Mouse (Mus musculus): ENCODE measurements around the gene Ruvbl1.
A peak's percentile ranks its signal among the peaks of the same experiment; 100 is the strongest.

The Ruvbl1 gene

GRCm38 (mm10) chr6:88465181-88465920, at the start of gene Ruvbl1:
Gene Ruvbl1, plus strand, starts transcription at chr6:88465409.
- DNase-seq (ENCODE audit: low read depth, low spot score), result peak; percentile 86

- DNase-seq (ENCODE audit: low read depth, low spot score), result peak; percentile 19
These were observed 49.0 kb upstream of the Ruvbl1 start for GRCm38 (mm10) chr6:88416130-88416758.

GRCm38 (mm10) chr6:88431202-88431601, 34.0 kb upstream of the Ruvbl1 start:
- DNase-seq (ENCODE audit: low read depth, low spot score), result no peak

GRCm38 (mm10) chr6:88435609-88436008, 29.6 kb upstream of the Ruvbl1 start:
- no peak for DNase-seq (ENCODE audit: low read depth, low spot score)

GRCm38 (mm10) chr6:88439056-88439455, 26.2 kb upstream of the Ruvbl1 start:
- DNase-seq (ENCODE audit: low read depth, low spot score), result no peak

- no peak for DNase-seq (ENCODE audit: low read depth, low spot score)
These were observed 22.7 kb upstream of the Ruvbl1 start for GRCm38 (mm10) chr6:88442551-88442950.

- no peak for DNase-seq (ENCODE audit: low read depth, low spot score)
These were observed 21.8 kb upstream of the Ruvbl1 start for GRCm38 (mm10) chr6:88443446-88443845.

GRCm38 (mm10) chr6:88444076-88444750, 21.0 kb upstream of the Ruvbl1 start:
- DNase-seq (ENCODE audit: low read depth, low spot score), result no peak

GRCm38 (mm10) chr6:88445661-88446060, 19.5 kb upstream of the Ruvbl1 start:
- DNase-seq (ENCODE audit: low read depth, low spot score), result no peak

- DNase-seq (ENCODE audit: low read depth, low spot score), result peak; percentile 65
These were observed 18.9 kb upstream of the Ruvbl1 start, which contains the start of gene Eefsec for GRCm38 (mm10) chr6:88446063-88447002. Gene Eefsec, minus strand, starts transcription at chr6:88446539.

GRCm38 (mm10) chr6:88447454-88447853, 17.8 kb upstream of the Ruvbl1 start:
- no peak for DNase-seq (ENCODE audit: low read depth, low spot score)

GRCm38 (mm10) chr6:88454545-88454944, 10.7 kb upstream of the Ruvbl1 start:
- no peak for DNase-seq (ENCODE audit: low read depth, low spot score)

- DNase-seq (ENCODE audit: low read depth, low spot score), result no peak
These were observed 4.7 kb downstream of the Ruvbl1 start for GRCm38 (mm10) chr6:88469878-88470277.

GRCm38 (mm10) chr6:88480421-88480820, 15.2 kb downstream of the Ruvbl1 start:
- no peak for DNase-seq (ENCODE audit: low read depth, low spot score)

GRCm38 (mm10) chr6:88483111-88483510, 17.9 kb downstream of the Ruvbl1 start:
- DNase-seq (ENCODE audit: low read depth, low spot score), result no peak

GRCm38 (mm10) chr6:88483913-88484312, 18.7 kb downstream of the Ruvbl1 start:
- DNase-seq (ENCODE audit: low read depth, low spot score), result no peak

- no peak for DNase-seq (ENCODE audit: low read depth, low spot score)
These were observed 20.2 kb downstream of the Ruvbl1 start for GRCm38 (mm10) chr6:88485378-88485777.

- no peak for DNase-seq (ENCODE audit: low read depth, low spot score)
These were observed 21.7 kb downstream of the Ruvbl1 start for GRCm38 (mm10) chr6:88486893-88487292.

GRCm38 (mm10) chr6:88489026-88489425, 23.8 kb downstream of the Ruvbl1 start:
- no peak for DNase-seq (ENCODE audit: low read depth, low spot score)

- no peak for DNase-seq (ENCODE audit: low read depth, low spot score)
These were observed 24.6 kb downstream of the Ruvbl1 start for GRCm38 (mm10) chr6:88489834-88490233.

- no peak for DNase-seq (ENCODE audit: low read depth, low spot score)
These were observed 25.6 kb downstream of the Ruvbl1 start for GRCm38 (mm10) chr6:88490629-88491354.
